ENCODE assay signal across 10 mouse cellular contexts in genomic region chr19:45614928-45615327, GRCm38 (mm10). TPM values are rescaled to one million over a fixed set of nuclear protein-coding genes. Genes with fewer than 3 reads are reported as not detected.
DNase-seq lines count a peak whose midpoint lies in the region; ATAC-seq and TF ChIP-seq lines count a peak whose summit lies in the region.
"Had no signal": no experiment of that assay in that cellular context is flagged by ENCODE, and none has a peak within 500 bp of the region (broad histone marks: within the 10 kb centered on the region; RNA-seq: fewer than 3 reads in every experiment).

No protein-coding gene starts in this region.

- DNase-seq in cerebellum, adult 2 months: peak; percentile 34 to 46
- no peak for DNase-seq in cerebellum, adult 11-12 months
- DNase-seq in layer of hippocampus, adult 9-11 months: peak; percentile 34
- DNase-seq in layer of hippocampus, adult 9-10 months (ENCODE audit: low spot score): no peak
- DNase-seq in brain, adult 2 months (ENCODE audit: low read depth, low spot score): peak; percentile 58
- DNase-seq in spleen, postnatal 10 days (ENCODE audit: low spot score in 2 of 2): no peak
- DNase-seq in urinary bladder, adult 2 months (ENCODE audit: low spot score): no peak
- DNase-seq: thymus, postnatal 4 days had no signal

- no peak overlapping the region for H3K27ac ChIP-seq in cerebellum, adult 2 months (ENCODE audit: insufficient read depth, low read length)
- H3K27ac ChIP-seq in midbrain, embryonic 15.5 days: 0 out of 2 replicates have a peak overlapping the region, but pooled peaks have one; percentile 11
- H3K27ac ChIP-seq: midbrain, embryonic 12.5 days had no signal

- no peak for TF ChIP-seq POLR2A in cerebellum, adult 2 months (IDR thresholded peaks at IDR 0.05; ENCODE audit: borderline replicate concordance, insufficient read depth, low read length)

- H3K9ac ChIP-seq in midbrain, embryonic 15.5 days: no peak overlapping the region
- H3K9ac ChIP-seq: midbrain, embryonic 12.5 days had no signal

- no peak overlapping the region for H3K4me2 ChIP-seq in midbrain, embryonic 15.5 days
- H3K4me2 ChIP-seq: midbrain, embryonic 12.5 days had no signal

- H3K4me1 ChIP-seq in cerebellum, adult 2 months (ENCODE audit: control insufficient read depth, insufficient read depth, low read length): peaks cover 20% of the 10 kb centered on the region
- peaks cover 27% of the 10 kb centered on the region for H3K4me1 ChIP-seq in midbrain, embryonic 15.5 days

- no peak overlapping the region for H3K4me3 ChIP-seq in cerebellum, adult 2 months (replicated peaks; ENCODE audit: insufficient read depth, low read depth, low read length)
- no peak overlapping the region for H3K4me3 ChIP-seq in midbrain, embryonic 15.5 days
- H3K4me3 ChIP-seq: midbrain, embryonic 12.5 days had no signal

- H3K9me3 ChIP-seq in midbrain, embryonic 15.5 days: no peaks in the 10 kb centered on the region
- H3K9me3 ChIP-seq: midbrain, embryonic 12.5 days had no signal

- no peaks in the 10 kb centered on the region for H3K27me3 ChIP-seq in cerebellum, adult 2 months (ENCODE audit: control insufficient read depth, insufficient read depth, low read length)
- no peaks in the 10 kb centered on the region for H3K27me3 ChIP-seq in midbrain, embryonic 15.5 days (replicated peaks)

- 43% methylated on average over 3 of the region's 3 CpGs for WGBS in cerebellum, adult 2 months
- WGBS in midbrain, embryonic 15.5 days: 41% methylated on average over 3 of the region's 3 CpGs

- no peaks in the 10 kb centered on the region for H3K36me3 ChIP-seq in midbrain, embryonic 15.5 days (replicated peaks)
- H3K36me3 ChIP-seq: midbrain, embryonic 12.5 days had no signal

- peak; percentile 42; the same call in 1 of the 2 replicates for ATAC-seq in midbrain, embryonic 15.5 days (replicated peaks)

- no peak for TF ChIP-seq CTCF in cerebellum, adult 2 months (IDR thresholded peaks at IDR 0.05; ENCODE audit: borderline replicate concordance, insufficient read depth, low read depth, low read length)

RNA-seq across cellular contexts. Expression of gene Fbxw4, which starts 45.2 kb away (rescaled TPM):
- polyA plus RNA-seq in cerebellum, adult 2 months (2012; rRNA removed): 43.7 and 44.8 TPM in 2 replicates
- polyA plus RNA-seq in midbrain, embryonic 15.5 days (2015; fragmentation: Nextera tagmentation; extraction: Ambion mirVana): 6.1 and 7.8 TPM in 2 replicates
- 36.3 and 42.0 TPM in 2 replicates for polyA plus RNA-seq in urinary bladder, adult 2 months (2012; rRNA removed)

RNA-seq across cellular contexts. Expression of gene Gm17018, which starts 54.5 kb away (rescaled TPM):
- polyA plus RNA-seq in cerebellum, adult 2 months (2012; rRNA removed): 44.6 and 56.7 TPM in 2 replicates
- 60.3 and 65.8 TPM in 2 replicates for polyA plus RNA-seq in midbrain, embryonic 15.5 days (2015; fragmentation: Nextera tagmentation; extraction: Ambion mirVana)
- 26.0 and 27.7 TPM in 2 replicates for polyA plus RNA-seq in urinary bladder, adult 2 months (2012; rRNA removed)

RNA-seq across cellular contexts. Expression of gene Poll, which starts 54.6 kb away (rescaled TPM):
- polyA plus RNA-seq in cerebellum, adult 2 months (2012; rRNA removed): 14.5 and 14.6 TPM in 2 replicates
- 13.8 and 14.5 TPM in 2 replicates for polyA plus RNA-seq in midbrain, embryonic 15.5 days (2015; fragmentation: Nextera tagmentation; extraction: Ambion mirVana)
- 9.5 and 10.8 TPM in 2 replicates for polyA plus RNA-seq in urinary bladder, adult 2 months (2012; rRNA removed)

Comparison
In these comparisons a context has a peak if more than half of its experiments do, and no peak if none do; other contexts are left out.
1. DNase-seq: peak in cerebellum, adult 2 months (2 of 2), layer of hippocampus, adult 9-11 months (single experiment) and brain, adult 2 months (single experiment); none in cerebellum, adult 11-12 months (single experiment), layer of hippocampus, adult 9-10 months (single experiment), spleen, postnatal 10 days (0 of 2) and urinary bladder, adult 2 months (single experiment).